Mouse (Mus musculus) CH12.LX (cell line): ENCODE results near the gene Gm20518. TPM values are rescaled to one million over a fixed set of nuclear protein-coding genes. Genes with fewer than 3 reads are reported as not detected.

ENCODE experiments used
- DNase-seq: peaks from one replicate; pipeline ENCODE4 v3.0.0-alpha.2; 2013; ENCODE audit errors: extremely low read depth
- H3K27ac ChIP-seq: 2 replicates; pipeline ENCODE4 v1.5.1; 2012; ENCODE audit warnings: low read depth, mild to moderate bottlenecking, control low read depth, moderate library complexity; ENCODE audit not compliant: insufficient read depth
- H3K27me3 ChIP-seq: replicated peaks from 2 replicates; pipeline ENCODE3; 2012; ENCODE audit warnings: inconsistent platforms
- H3K36me3 ChIP-seq, 2 experiments: replicated peaks in 1 of 2; 2 replicates each; pipeline versions ENCODE3 to v1.6.1; 2012; ENCODE audit warnings: inconsistent platforms in 1 of 2, low read length in 1 of 2, mild to moderate bottlenecking in 1 of 2, mixed read lengths in 1 of 2, moderate library complexity in 1 of 2; ENCODE audit not compliant: control insufficient read depth in 1 of 2, insufficient read depth in 1 of 2
- H3K4me1 ChIP-seq, 2 experiments: 2 replicates each; pipeline ENCODE4 v1.6.1; 2012; ENCODE audit warnings: inconsistent platforms in 1 of 2, moderate library complexity in 1 of 2; ENCODE audit not compliant: insufficient read depth in 2 of 2, control insufficient read depth in 1 of 2
- H3K4me2 ChIP-seq: 2 replicates; pipeline ENCODE4 v1.6.1; 2012; ENCODE audit warnings: low read depth, mild to moderate bottlenecking, control low read depth; ENCODE audit not compliant: poor library complexity, insufficient read depth, severe bottlenecking
- H3K4me3 ChIP-seq, 3 experiments: fragments of 150-350 bp in 1 of 3; sonication (generic) in 1 of 3; replicated peaks in 1 of 3; 2 replicates each; pipeline versions ENCODE3 to v1.5.1; 2011 to 2012; ENCODE audit warnings: low read depth in 2 of 3, low read length in 2 of 3, mild to moderate bottlenecking in 2 of 3, moderate library complexity in 2 of 3, control low read depth in 1 of 3, improper control_type of control experiment in 1 of 3, inconsistent platforms in 1 of 3, mixed read lengths in 1 of 3; ENCODE audit not compliant: poor library complexity in 1 of 3
- H3K79me2 ChIP-seq: replicated peaks from 2 replicates; pipeline ENCODE4 v1.6.1; 2012; ENCODE audit warnings: mild to moderate bottlenecking, moderate library complexity; ENCODE audit not compliant: control insufficient read depth, poor library complexity, insufficient read depth, severe bottlenecking; ENCODE audit errors: extremely low read depth
- H3K9ac ChIP-seq: 2 replicates; pipeline ENCODE4 v1.6.1; 2012; ENCODE audit warnings: low read depth, mild to moderate bottlenecking, control low read depth, moderate library complexity; ENCODE audit not compliant: insufficient read depth
- H3K9me3 ChIP-seq: replicated peaks from 2 replicates; pipeline ENCODE3; 2012; ENCODE audit warnings: low read length, inconsistent platforms, mixed read lengths
- CHD1 ChIP-seq: IDR thresholded peaks from 2 replicates; pipeline ENCODE4 v1.6.1; 2012; ENCODE audit warnings: low read depth, low read length, improper control_type of control experiment, inconsistent platforms
- CHD2 ChIP-seq: IDR thresholded peaks from 2 replicates; pipeline ENCODE4 v1.6.1; 2011; ENCODE audit warnings: low read length, improper control_type of control experiment
- CTCF ChIP-seq, 2 experiments: IDR thresholded peaks in 1 of 2; conservative IDR thresholded peaks in 1 of 2; 2 replicates each; pipeline ENCODE4 v1.5.1; 2011 to 2012; ENCODE audit warnings: low read depth in 2 of 2, low read length in 2 of 2, improper control_type of control experiment in 1 of 2, inconsistent platforms in 1 of 2, mild to moderate bottlenecking in 1 of 2, moderate library complexity in 1 of 2
- E2F4 ChIP-seq: IDR thresholded peaks from 2 replicates; pipeline ENCODE4 v1.6.1; 2011; ENCODE audit warnings: low read depth, low read length, improper control_type of control experiment; ENCODE audit not compliant: insufficient replicate concordance
- GABPA ChIP-seq: IDR thresholded peaks from 2 replicates; pipeline ENCODE4 v1.6.1; 2012; ENCODE audit warnings: low read depth, low read length, improper control_type of control experiment, inconsistent platforms; ENCODE audit not compliant: insufficient replicate concordance
- JUND ChIP-seq: conservative IDR thresholded peaks from 2 replicates; pipeline ENCODE4 v1.6.1; 2011; ENCODE audit warnings: low read depth, low read length, improper control_type of control experiment
- MAFK ChIP-seq: IDR thresholded peaks from 2 replicates; pipeline ENCODE4 v1.6.1; 2011; ENCODE audit warnings: low read length, improper control_type of control experiment; ENCODE audit not compliant: insufficient replicate concordance
- MAX ChIP-seq: IDR thresholded peaks from 2 replicates; pipeline ENCODE4 v1.6.1; 2011; ENCODE audit warnings: low read length, improper control_type of control experiment
- MEF2A ChIP-seq: IDR thresholded peaks from 2 replicates; pipeline ENCODE4 v1.6.1; 2014; ENCODE audit warnings: low read depth, mild to moderate bottlenecking, inconsistent platforms, low read length, improper control_type of control experiment, borderline replicate concordance
- MYC ChIP-seq: IDR thresholded peaks from 2 replicates; pipeline ENCODE4 v1.6.1; 2011; ENCODE audit warnings: low read depth, mild to moderate bottlenecking, improper control_type of control experiment, low read length
- NELFE ChIP-seq: IDR thresholded peaks from 2 replicates; pipeline ENCODE4 v1.6.1; 2011; ENCODE audit warnings: low read depth, low read length, improper control_type of control experiment
- NRF1 ChIP-seq: IDR thresholded peaks from 2 replicates; pipeline ENCODE4 v1.6.1; 2014; ENCODE audit warnings: low read depth, mild to moderate bottlenecking, inconsistent platforms, low read length, improper control_type of control experiment, moderate library complexity
- POLR2A ChIP-seq: IDR thresholded peaks from 2 replicates; pipeline ENCODE4 v1.6.1; 2011; ENCODE audit warnings: low read depth, mild to moderate bottlenecking, improper control_type of control experiment, low read length
- POLR2AphosphoS2 ChIP-seq: IDR thresholded peaks from 2 replicates; pipeline ENCODE4 v1.6.1; 2011; ENCODE audit warnings: low read depth, low read length, improper control_type of control experiment
- RAD21 ChIP-seq: IDR thresholded peaks from 2 replicates; pipeline ENCODE4 v1.6.1; 2011; ENCODE audit warnings: low read depth, mild to moderate bottlenecking, low read length, improper control_type of control experiment, moderate library complexity
- TBP ChIP-seq: conservative IDR thresholded peaks from 2 replicates; pipeline ENCODE4 v1.6.1; 2011; ENCODE audit warnings: low read depth, low read length, improper control_type of control experiment
- TCF12 ChIP-seq: IDR thresholded peaks from 2 replicates; pipeline ENCODE4 v1.6.1; 2014; ENCODE audit warnings: low read depth, mild to moderate bottlenecking, inconsistent platforms, low read length, improper control_type of control experiment
- USF1 ChIP-seq: IDR thresholded peaks from 2 replicates; pipeline ENCODE4 v1.6.1; 2014; ENCODE audit warnings: low read depth, mild to moderate bottlenecking, inconsistent platforms, low read length, improper control_type of control experiment
- ZKSCAN1 ChIP-seq: IDR thresholded peaks from 2 replicates; pipeline ENCODE4 v1.6.1; 2012; ENCODE audit warnings: low read depth, inconsistent platforms, low read length, improper control_type of control experiment, borderline replicate concordance
- ZMIZ1 ChIP-seq: IDR thresholded peaks from 2 replicates; pipeline ENCODE4 v1.6.1; 2012; ENCODE audit warnings: low read depth, mild to moderate bottlenecking, inconsistent platforms, low read length, improper control_type of control experiment
- dilution Hi-C: fragments of 300-500 bp; cut with MboI; formaldehyde crosslinking; loops from 2 replicates; pipeline ENCODE4 v1.14.3; 2020; ENCODE audit warnings: low sequenced_read_pairs; ENCODE audit not compliant: extremely low pct_unique_long_range_greater_than_20kb, extremely low pct_ligation_motif_present
- in situ Hi-C: fragments of 300-500 bp; cut with MboI; formaldehyde crosslinking; loops from 3 replicates; pipeline ENCODE4 v1.14.3; 2019; ENCODE audit warnings: low sequenced_read_pairs, low pct_ligation_motif_present, low pct_unique_long_range_greater_than_20kb, mixed read lengths
- polyA plus RNA-seq: library from polyadenylated mRNA; unstranded; fragments of >175 nt; gene quantifications from 2 replicates; pipeline ENCODE4 v1.2.1, GENCODE M21; 2012; ENCODE audit warnings: low read depth; ENCODE audit not compliant: insufficient read length
- total RNA-seq, 2 experiments: library from RNA; depleted of rRNA; stranded (reverse); fragments of 300-350 nt in 1 of 2; fragments of >200 nt in 1 of 2; gene quantifications; 2 replicates each; pipeline ENCODE4 v1.2.3; 2012 to 2014

Gm20518 gene
- total and polyA plus RNA-seq, 3 experiments, result 0.16 to 0.91 (median 0.21) TPM

GRCm38 (mm10) chr16:17803675-17804448 is 87.6 kb downstream of the Gm20518 start:
- Histone ChIP-seq H3K4me3 (no peak overlapping the region), H3K4me2 (no peak overlapping the region), H3K9me3 (peaks cover 16% of the 10 kb centered on the region), H3K79me2 (no peaks in the 10 kb centered on the region), H3K9ac (no peak overlapping the region), H3K27ac (no peak overlapping the region)
- dilution Hi-C loops (no loop called here), in situ Hi-C loops (no loop called here)
- no peak for DNase-seq
- TF ChIP-seq E2F4 (no peak), NELFE (no peak), GABPA (no peak), TBP (no peak)
- TF ChIP-seq, all 38 proteins: peak for 0
- Histone ChIP-seq H3K27me3 (peaks cover 49% of the 10 kb centered on the region), H3K36me3 (no peaks in the 10 kb centered on the region), H3K4me1 (no peaks in the 10 kb centered on the region)

- no peaks in the 10 kb centered on the region for H3K36me3 ChIP-seq
- no peak overlapping the region for H3K9ac ChIP-seq
- no peak overlapping the region for H3K4me2 ChIP-seq
- H3K4me1 ChIP-seq, result no peaks in the 10 kb centered on the region
- no peak for DNase-seq
- no peak overlapping the region for H3K27ac ChIP-seq
- in situ Hi-C loops, result no loop called here
- dilution Hi-C loops, result no loop called here
- no peaks in the 10 kb centered on the region for H3K79me2 ChIP-seq
- TF ChIP-seq RAD21 (no peak), MAX (no peak), MAFK (no peak), CTCF (conservative IDR thresholded peaks at IDR 0.05 in 1 of 2, IDR thresholded peaks at IDR 0.05 in 1 of 2; ENCODE audit: low read depth in 2 of 2, low read length in 2 of 2) (no peak; a peak in 1 of 4 replicates), POLR2AphosphoS2 (no peak), TBP (no peak), ZKSCAN1 (no peak), ZMIZ1 (no peak), MYC (no peak), TCF12 (no peak), E2F4 (no peak), POLR2A (no peak), USF1 (no peak), NELFE (no peak), JUND (no peak), MEF2A (no peak), NRF1 (no peak), CHD2 (no peak), CHD1 (no peak)
- peaks cover 50% of the 10 kb centered on the region for H3K27me3 ChIP-seq
- no peak overlapping the region for H3K4me3 ChIP-seq
- H3K9me3 ChIP-seq, result peaks cover 18% of the 10 kb centered on the region
Observed at GRCm38 (mm10) chr16:17802839-17803674, 88.4 kb downstream of the Gm20518 start.
